ENCODE assay signal across 12 mouse cellular contexts in genomic region chr17:62230939-62231338, GRCm38 (mm10).
"Had no signal": no experiment of that assay in that cellular context is flagged by ENCODE, and none has a peak within 500 bp of the region (broad histone marks: within the 10 kb centered on the region; RNA-seq: fewer than 3 reads in every experiment).

No protein-coding gene starts in this region.

- DNase-seq: gastrocnemius, adult 2 months; gastrocnemius, postnatal 10 days; gastrocnemius, postnatal 25 days; heart, adult 18-20 months; heart, postnatal 10 days; heart, postnatal 4 days; kidney, adult 18-20 months; kidney, adult 8-10 months; kidney, postnatal 10 days; kidney, postnatal 4 days; liver; liver, embryonic 13.5 days had no signal
